Mouse (Mus musculus): ENCODE data around the gene Mettl6.

DNA sequence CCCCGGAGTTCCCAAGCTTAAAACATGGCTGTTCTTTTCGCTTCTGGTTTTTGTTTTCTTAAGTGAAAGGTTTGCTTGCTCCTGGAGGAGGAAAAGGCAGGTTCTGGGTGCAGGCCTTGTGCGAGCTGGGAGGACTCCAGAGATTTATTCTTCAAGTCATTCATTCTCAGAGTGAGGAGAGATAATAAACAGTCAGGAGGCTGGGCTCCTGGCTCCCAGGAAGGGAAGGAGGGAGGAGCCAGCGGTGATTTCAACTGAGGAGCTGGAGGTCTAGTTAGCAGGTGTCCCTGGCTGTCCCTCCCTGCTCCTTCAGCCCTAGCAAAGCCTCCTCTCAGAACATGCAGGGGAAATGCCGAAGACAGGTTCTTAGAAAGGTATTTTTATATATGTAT is 65.8 kb downstream of the Mettl6 start:
- TF ChIP-seq CTCF (IDR thresholded peaks at IDR 0.05; ENCODE audit: insufficient read depth, low read length) = no peak
- TF ChIP-seq POLR2A (IDR thresholded peaks at IDR 0.05; ENCODE audit: borderline replicate concordance, extremely low read depth, low read depth, low read length) = no peak
